Comparison of ENCODE assay signal across 23 mouse cellular contexts in genomic region chr5:118149711-118150110, GRCm38 (mm10). TPM values are rescaled to one million over a fixed set of nuclear protein-coding genes. Genes with fewer than 3 reads are reported as not detected.
DNase-seq lines count a peak whose midpoint lies in the region; ATAC-seq and TF ChIP-seq lines count a peak whose summit lies in the region.
"Had no signal": no experiment of that assay in that cellular context is flagged by ENCODE, and none has a peak within 500 bp of the region (broad histone marks: within the 10 kb centered on the region; RNA-seq: fewer than 3 reads in every experiment).

No protein-coding gene starts in this region.

- H3K9me3 ChIP-seq in embryonic facial prominence, embryonic 14.5 days (ENCODE audit: control insufficient read depth, low read length): no peaks in the 10 kb centered on the region
- no peaks in the 10 kb centered on the region for H3K9me3 ChIP-seq in embryonic facial prominence, embryonic 10.5 days
- no peaks in the 10 kb centered on the region for H3K9me3 ChIP-seq in heart, postnatal 0 days (replicated peaks; ENCODE audit: control insufficient read depth, low read length)
- H3K9me3 ChIP-seq in hindbrain, embryonic 11.5 days (ENCODE audit: control insufficient read depth, low read length): no peaks in the 10 kb centered on the region
- H3K9me3 ChIP-seq: hindbrain, embryonic 12.5 days; neural tube, embryonic 12.5 days had no signal

- H3K79me3 ChIP-seq in C2C12 (ENCODE audit: low read depth): peaks cover 82% of the 10 kb centered on the region

- H3K9ac ChIP-seq in embryonic facial prominence, embryonic 14.5 days (ENCODE audit: low read depth, low read length): no peak overlapping the region
- no peak overlapping the region for H3K9ac ChIP-seq in heart, postnatal 0 days (replicated peaks; ENCODE audit: low read depth, low read length)
- no peak overlapping the region for H3K9ac ChIP-seq in hindbrain, embryonic 11.5 days (ENCODE audit: low read depth, low read length)
- H3K9ac ChIP-seq: hindbrain, embryonic 12.5 days; neural tube, embryonic 12.5 days had no signal

- no peak overlapping the region for H3K4me2 ChIP-seq in embryonic facial prominence, embryonic 14.5 days (ENCODE audit: low read depth, low read length)
- no peak overlapping the region for H3K4me2 ChIP-seq in heart, postnatal 0 days (ENCODE audit: low read depth, low read length)
- no peak overlapping the region for H3K4me2 ChIP-seq in hindbrain, embryonic 11.5 days (replicated peaks; ENCODE audit: low read depth, low read length)
- H3K4me2 ChIP-seq: hindbrain, embryonic 12.5 days; neural tube, embryonic 12.5 days had no signal

- no peak overlapping the region for H3K27ac ChIP-seq in embryonic facial prominence, embryonic 14.5 days (replicated peaks; ENCODE audit: low read depth, low read length)
- H3K27ac ChIP-seq in embryonic facial prominence, embryonic 10.5 days (replicated peaks): no peak overlapping the region
- no peak overlapping the region for H3K27ac ChIP-seq in heart, postnatal 0 days (ENCODE audit: low read depth)
- no peak overlapping the region for H3K27ac ChIP-seq in hindbrain, embryonic 11.5 days (ENCODE audit: low read depth, low read length)
- H3K27ac ChIP-seq: hindbrain, embryonic 12.5 days; neural tube, embryonic 12.5 days; stomach, postnatal 0 days had no signal

- peak; percentile 76 for ATAC-seq in embryonic facial prominence, embryonic 14.5 days (ENCODE audit: low read depth)
- ATAC-seq in heart, postnatal 0 days (ENCODE audit: insufficient read depth, low read depth): peak; percentile 47; the same call in 1 of the 2 replicates
- no peak for ATAC-seq in hindbrain, embryonic 11.5 days (ENCODE audit: low FRiP score)
- ATAC-seq: forebrain, embryonic 16.5 days; inflammation-experienced regulatory T-cells, adult 6 months had no signal

- H3K36me3 ChIP-seq in embryonic facial prominence, embryonic 14.5 days (ENCODE audit: control insufficient read depth, insufficient read depth, low read length): peaks cover 11% of the 10 kb centered on the region; the same call in 1 of the 2 replicates
- peaks cover 65% of the 10 kb centered on the region for H3K36me3 ChIP-seq in embryonic facial prominence, embryonic 10.5 days (replicated peaks)
- H3K36me3 ChIP-seq in C2C12 (ENCODE audit: control insufficient read depth, insufficient read depth): peaks cover 21% of the 10 kb centered on the region
- peaks cover 11% of the 10 kb centered on the region; the same call in 1 of the 2 replicates for H3K36me3 ChIP-seq in heart, postnatal 0 days (replicated peaks; ENCODE audit: control insufficient read depth, insufficient read depth, low read length)
- H3K36me3 ChIP-seq in hindbrain, embryonic 11.5 days (ENCODE audit: control insufficient read depth, insufficient read depth, low read length): no peaks in the 10 kb centered on the region

- TF ChIP-seq CTCF in C2C12 (IDR thresholded peaks at IDR 0.05; ENCODE audit: control insufficient read depth, insufficient read depth, insufficient read length): no peak
- TF ChIP-seq CTCF in heart, postnatal 0 days (IDR thresholded peaks at IDR 0.05; ENCODE audit: low read depth): no peak

- intact Hi-C loops in gastrocnemius, postnatal 14 days (cut with DNase I; ENCODE audit: low total_unique reads): no loop called here

- 73% methylated on average over 3 of the region's 3 CpGs for WGBS in embryonic facial prominence, embryonic 14.5 days
- WGBS in embryonic facial prominence, embryonic 10.5 days: 82% methylated on average over 3 of the region's 3 CpGs
- 22% methylated on average over 3 of the region's 3 CpGs for WGBS in heart, postnatal 0 days
- WGBS in hindbrain, embryonic 11.5 days: 83% methylated on average over 3 of the region's 3 CpGs

- no peak for TF ChIP-seq EP300 in heart, postnatal 0 days (IDR thresholded peaks at IDR 0.05; ENCODE audit: low read depth)

- no peaks in the 10 kb centered on the region for H3K27me3 ChIP-seq in embryonic facial prominence, embryonic 14.5 days (replicated peaks; ENCODE audit: control insufficient read depth, insufficient read depth, low read length)
- no peaks in the 10 kb centered on the region for H3K27me3 ChIP-seq in embryonic facial prominence, embryonic 10.5 days (replicated peaks; ENCODE audit: low read depth, poor library complexity, severe bottlenecking)
- H3K27me3 ChIP-seq in C2C12 (ENCODE audit: control insufficient read depth, insufficient read depth, insufficient read length): no peaks in the 10 kb centered on the region
- H3K27me3 ChIP-seq in heart, postnatal 0 days (ENCODE audit: control insufficient read depth, insufficient read depth, low read length): no peaks in the 10 kb centered on the region
- H3K27me3 ChIP-seq in hindbrain, embryonic 11.5 days (ENCODE audit: control insufficient read depth, insufficient read depth, low read length): no peaks in the 10 kb centered on the region
- H3K27me3 ChIP-seq: CH12.LX; hindbrain, embryonic 12.5 days; neural tube, embryonic 12.5 days had no signal

- peaks cover 100% of the 10 kb centered on the region for H3K79me2 ChIP-seq in C2C12 (ENCODE audit: control insufficient read depth, insufficient read depth)

- H3K4me3 ChIP-seq in embryonic facial prominence, embryonic 14.5 days (ENCODE audit: low read depth, low read length): no peak overlapping the region
- no peak overlapping the region for H3K4me3 ChIP-seq in embryonic facial prominence, embryonic 10.5 days
- no peak overlapping the region for H3K4me3 ChIP-seq in C2C12 (ENCODE audit: insufficient read depth, poor library complexity, severe bottlenecking)
- no peak overlapping the region for H3K4me3 ChIP-seq in heart, postnatal 0 days (ENCODE audit: low read depth, low read length)
- H3K4me3 ChIP-seq in hindbrain, embryonic 11.5 days (ENCODE audit: low read depth, low read length): no peak overlapping the region
- H3K4me3 ChIP-seq: hindbrain, embryonic 12.5 days; neural tube, embryonic 12.5 days had no signal

- H3K4me1 ChIP-seq in embryonic facial prominence, embryonic 14.5 days (ENCODE audit: control insufficient read depth, insufficient read depth, low read length): peaks cover 6% of the 10 kb centered on the region; the same call in 1 of the 2 replicates
- peaks cover 28% of the 10 kb centered on the region for H3K4me1 ChIP-seq in embryonic facial prominence, embryonic 10.5 days
- peaks cover 60% of the 10 kb centered on the region for H3K4me1 ChIP-seq in heart, postnatal 0 days (ENCODE audit: control insufficient read depth, insufficient read depth)
- no peaks in the 10 kb centered on the region for H3K4me1 ChIP-seq in hindbrain, embryonic 11.5 days (replicated peaks; ENCODE audit: control insufficient read depth, insufficient read depth, low read length)

- peak; percentile 76 for DNase-seq in embryonic facial prominence, embryonic 14.5 days (ENCODE audit: low spot score)
- no peak for DNase-seq in embryonic facial prominence, embryonic 10.5 days (ENCODE audit: low spot score)
- DNase-seq in gastrocnemius, postnatal 14 days: peak; percentile 72
- DNase-seq in heart, postnatal 0 days (ENCODE audit: low spot score): peak; percentile 55
- no peak for DNase-seq in hindbrain, embryonic 11.5 days (ENCODE audit: low spot score)
- DNase-seq in urinary bladder, postnatal 25 days (ENCODE audit: low spot score): no peak
- no peak for DNase-seq in adrenal gland, adult (ENCODE audit: inconsistent age in 2 of 2, low spot score in 1 of 2)
- DNase-seq: adrenal gland, postnatal 14 days; cerebellum, adult 11-12 months; cerebellum, postnatal 36 days; kidney, postnatal 4 days; lung, postnatal 10 days; right cerebral cortex, postnatal 25 days had no signal

- peak overlapping the region; percentile 8 for H3ac ChIP-seq in C2C12 (ENCODE audit: control insufficient read depth, insufficient read length, low read depth)

TF ChIP-seq in C2C12, 6 proteins besides CTCF, POLR2A, EP300 and RAD21:
- no peak for TF ChIP-seq MAX (IDR thresholded peaks at IDR 0.05)
- peak; percentile 99 for TF ChIP-seq MYOD1 (IDR thresholded peaks at IDR 0.05; ENCODE audit: control insufficient read depth, insufficient read length, low read depth)
TF ChIP-seq in C2C12: peak in this region for 1.

RNA-seq across cellular contexts. Expression of gene Fbxw8, which starts 5.6 kb away (rescaled TPM):
- 31.7 and 32.2 TPM in 2 replicates for polyA plus RNA-seq in embryonic facial prominence, embryonic 14.5 days (2014; fragmentation: Nextera tagmentation; extraction: Ambion mirVana)
- 35.0 and 36.6 TPM in 2 replicates for polyA plus RNA-seq in embryonic facial prominence, embryonic 10.5 days (2016; fragmentation: Nextera tagmentation; extraction: Ambion mirVana)
- 72.5 TPM for polyA plus RNA-seq in C2C12 (2012; fragmentation: generic; extraction: Trizol)
- 10 to 100 TPM; 24.0 to 27.1 TPM for total RNA-seq in gastrocnemius, postnatal 14 days (2021)
- total RNA-seq in heart, postnatal 0 days (2014; rRNA removed; ENCODE audit: low replicate concordance): 49.7 and 66.9 TPM in 2 replicates
- 15.5 and 16.5 TPM in 2 replicates for polyA plus RNA-seq in heart, postnatal 0 days (2015; fragmentation: Nextera tagmentation; extraction: Ambion mirVana)
- polyA plus RNA-seq in hindbrain, embryonic 11.5 days (2014; fragmentation: Nextera tagmentation; extraction: Ambion mirVana): 20.5 and 21.4 TPM in 2 replicates

RNA-seq across cellular contexts. Expression of gene Hrk, which starts 14.7 kb away (rescaled TPM):
- 0.29 and 0.38 TPM in 2 replicates for polyA plus RNA-seq in embryonic facial prominence, embryonic 14.5 days (2014; fragmentation: Nextera tagmentation; extraction: Ambion mirVana)
- polyA plus RNA-seq in embryonic facial prominence, embryonic 10.5 days (2016; fragmentation: Nextera tagmentation; extraction: Ambion mirVana): 0.15 and 0.32 TPM in 2 replicates
- not detected for polyA plus RNA-seq in C2C12 (2012; fragmentation: generic; extraction: Trizol)
- total RNA-seq in gastrocnemius, postnatal 14 days (2021): under 1 TPM; 0.09 to 0.25 TPM
- total RNA-seq in heart, postnatal 0 days (2014; rRNA removed; ENCODE audit: low replicate concordance): 0.04 TPM in 1 of 2 replicates, not detected in the other
- polyA plus RNA-seq in heart, postnatal 0 days (2015; fragmentation: Nextera tagmentation; extraction: Ambion mirVana): 0.11 and 0.19 TPM in 2 replicates
- 0.68 and 0.90 TPM in 2 replicates for polyA plus RNA-seq in hindbrain, embryonic 11.5 days (2014; fragmentation: Nextera tagmentation; extraction: Ambion mirVana)
- total RNA-seq: CH12.LX; megakaryocyte-erythroid progenitor cell, adult 5-6 weeks had no signal
- polyA plus RNA-seq: limb, embryonic 11.5 days; liver, embryonic 16.5 days had no signal

Comparison
In these comparisons a context has a peak if more than half of its experiments do, and no peak if none do; other contexts are left out.
1. DNase-seq: peak in embryonic facial prominence, embryonic 14.5 days (single experiment), gastrocnemius, postnatal 14 days (single experiment) and heart, postnatal 0 days (single experiment); none in embryonic facial prominence, embryonic 10.5 days (single experiment), hindbrain, embryonic 11.5 days (single experiment), urinary bladder, postnatal 25 days (single experiment) and adrenal gland, adult (0 of 2).